Mouse (Mus musculus) kidney, embryonic 14.5 days (tissue): Measurements from ENCODE around the gene Hspa12a. TPM values are rescaled to one million over a fixed set of nuclear protein-coding genes. Genes with fewer than 3 reads are reported as not detected.
"Not testable (repeated sequence)": the region's sequence is repeated elsewhere in the genome, so short reads cannot be mapped to it uniquely, and the experiment has no call there.

Experiments
- ATAC-seq: fragments of 200-750 bp; cut with Nextera tagmentation; 2 replicates; pipeline ENCODE4 v1.8.0; 2017; ENCODE audit warnings: moderate number of reproducible peaks, mild to moderate bottlenecking, moderate TSS enrichment, moderate library complexity; ENCODE audit not compliant: low FRiP score, low TSS enrichment
- H3K27ac ChIP-seq: fragments of 300-500 bp; sonication (generic); 2 replicates; pipeline ENCODE4 v1.5.1; 2014; ENCODE audit warnings: low read depth, mild to moderate bottlenecking, low read length, moderate library complexity, mixed read lengths
- H3K27me3 ChIP-seq: fragments of 300-500 bp; sonication (generic); 2 replicates; pipeline ENCODE4 v1.6.1; 2014; ENCODE audit warnings: mild to moderate bottlenecking, low read length; ENCODE audit not compliant: control insufficient read depth, insufficient read depth
- H3K36me3 ChIP-seq: fragments of 300-500 bp; sonication (generic); 2 replicates; pipeline ENCODE4 v1.6.1; 2014; ENCODE audit warnings: low read length, mixed read lengths; ENCODE audit not compliant: control insufficient read depth, insufficient read depth
- H3K4me1 ChIP-seq: fragments of 300-500 bp; sonication (generic); 2 replicates; pipeline ENCODE4 v1.6.1; 2014; ENCODE audit warnings: low read length, mixed read lengths; ENCODE audit not compliant: control insufficient read depth, insufficient read depth
- H3K4me2 ChIP-seq: fragments of 300-500 bp; sonication (generic); replicated peaks from 2 replicates; pipeline ENCODE4 v1.6.1; 2014; ENCODE audit warnings: low read depth, mild to moderate bottlenecking, low read length
- H3K4me3 ChIP-seq: fragments of 300-500 bp; sonication (generic); 2 replicates; pipeline ENCODE4 v1.5.1; 2014; ENCODE audit warnings: mild to moderate bottlenecking, low read length
- H3K9ac ChIP-seq: fragments of 300-500 bp; sonication (generic); 2 replicates; pipeline ENCODE4 v1.6.1; 2014; ENCODE audit warnings: low read depth, mild to moderate bottlenecking, low read length, moderate library complexity
- H3K9me3 ChIP-seq: fragments of 300-500 bp; sonication (generic); 2 replicates; pipeline ENCODE4 v1.6.1; 2016; ENCODE audit warnings: low read length; ENCODE audit not compliant: control insufficient read depth
- WGBS: fragments of 180-500 bp; shearing (Covaris S2); extraction: QIAGEN DNeasy Blood & Tissue Kit; methylation state at CpG from one replicate; pipeline ENCODE4 v1.1.7; 2014; 5-methylcytosine and 5-hydroxymethylcytosine counted together
- polyA plus RNA-seq: library from polyadenylated mRNA; unstranded; fragments of >200 nt; fragmentation: Nextera tagmentation; extraction: Ambion mirVana; gene quantifications from 2 replicates; pipeline ENCODE4 v1.2.1, GENCODE M21; 2014

Gene Hspa12a
- polyA plus RNA-seq, 1 experiment from 2014 or later = 9.5 TPM

DNA sequence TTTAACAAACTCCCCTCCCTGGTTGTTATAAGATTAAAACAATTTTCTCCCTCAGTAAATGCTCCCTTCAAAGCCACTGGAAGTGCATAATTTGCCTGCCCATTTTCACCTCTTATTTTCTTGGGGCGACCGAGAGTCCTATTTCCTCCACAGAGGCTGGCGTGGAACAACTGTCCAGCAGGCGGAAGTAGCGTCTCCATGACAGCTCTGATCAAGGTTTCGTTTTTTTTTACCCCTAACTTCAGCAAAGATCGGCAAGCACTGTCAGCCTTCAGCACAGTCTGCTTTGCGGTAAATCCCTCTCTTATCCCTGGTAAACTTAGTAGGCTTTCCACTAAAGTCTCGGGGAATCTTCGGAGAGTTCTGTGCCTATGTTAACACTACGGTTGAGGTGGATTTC, 24.9 kb downstream of the Hspa12a start:
- H3K9ac ChIP-seq = no peak overlapping the region
- no peaks in the 10 kb centered on the region for H3K9me3 ChIP-seq
- peak overlapping the region; percentile 12 for H3K4me3 ChIP-seq
- peaks cover 3% of the 10 kb centered on the region; the same call in 1 of the 2 replicates for H3K27me3 ChIP-seq
- H3K36me3 ChIP-seq = no peaks in the 10 kb centered on the region
- H3K27ac ChIP-seq = no peak overlapping the region
- H3K4me2 ChIP-seq = peak overlapping the region; percentile 29; the same call in 1 of the 2 replicates
- ATAC-seq = no peak
- no peaks in the 10 kb centered on the region; the same call in 1 of the 2 replicates for H3K4me1 ChIP-seq
- WGBS = 14% methylated on average over 11 of the region's 11 CpGs

DNA sequence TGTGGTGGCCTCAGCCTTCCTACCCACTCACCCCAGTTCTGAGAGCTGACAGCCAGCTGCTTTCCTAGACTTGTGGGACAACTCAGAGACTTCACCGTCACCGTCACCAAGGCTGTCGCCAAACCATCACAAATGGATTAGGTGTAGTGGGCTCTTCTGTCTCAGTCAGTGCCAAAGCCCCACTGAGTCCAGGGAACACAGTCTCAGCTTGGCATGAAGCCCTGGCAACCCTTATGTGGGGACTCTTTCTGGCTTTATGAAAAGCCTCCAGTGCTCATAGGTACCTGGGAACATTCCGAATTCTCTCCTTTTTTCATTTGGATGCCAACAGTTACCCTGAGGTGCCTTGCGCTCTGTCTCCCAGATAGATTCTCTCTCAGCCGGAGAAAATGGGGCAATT, 30.2 kb downstream of the Hspa12a start:
- Histone ChIP-seq H3K27me3 (peaks cover 9% of the 10 kb centered on the region; the same call in 1 of the 2 replicates), H3K9me3 (no peaks in the 10 kb centered on the region), H3K4me1 (no peaks in the 10 kb centered on the region), H3K36me3 (no peaks in the 10 kb centered on the region), H3K4me2 (no peak overlapping the region), H3K9ac (no peak overlapping the region), H3K27ac (no peak overlapping the region), H3K4me3 (no peak overlapping the region)
- WGBS = 91% methylated on average over 6 of the region's 6 CpGs
- ATAC-seq = no peak

DNA sequence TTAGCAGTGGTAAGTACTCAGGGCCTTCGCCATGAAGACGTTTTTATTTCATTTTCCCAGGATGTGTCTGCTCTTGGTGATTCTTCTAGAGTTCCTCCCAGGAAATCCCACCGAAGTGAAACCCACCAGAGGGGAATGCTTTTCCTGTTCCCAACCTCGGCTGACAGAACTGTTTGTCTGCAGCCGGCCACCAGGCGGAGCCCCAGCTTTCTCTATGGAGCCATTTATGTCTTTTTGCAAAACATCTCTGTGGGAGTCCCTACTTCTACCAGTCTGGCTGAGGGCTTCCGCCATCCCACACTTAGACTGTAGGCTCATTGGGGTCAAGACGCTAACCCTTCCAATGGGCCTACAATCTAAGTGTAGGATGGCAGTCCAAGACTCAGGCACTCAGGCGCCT, 32.1 kb downstream of the Hspa12a start:
- Histone ChIP-seq H3K4me2 (peak overlapping the region; percentile 49), H3K27ac (no peak overlapping the region), H3K4me3 (peak overlapping the region; percentile 31), H3K36me3 (no peaks in the 10 kb centered on the region), H3K27me3 (peaks cover 6% of the 10 kb centered on the region; the same call in 1 of the 2 replicates), H3K9me3 (no peaks in the 10 kb centered on the region), H3K9ac (peak overlapping the region; percentile 19; the same call in 1 of the 2 replicates), H3K4me1 (no peaks in the 10 kb centered on the region)
- 9% methylated on average over 9 of the region's 9 CpGs for WGBS
- ATAC-seq = peak; percentile 67

DNA sequence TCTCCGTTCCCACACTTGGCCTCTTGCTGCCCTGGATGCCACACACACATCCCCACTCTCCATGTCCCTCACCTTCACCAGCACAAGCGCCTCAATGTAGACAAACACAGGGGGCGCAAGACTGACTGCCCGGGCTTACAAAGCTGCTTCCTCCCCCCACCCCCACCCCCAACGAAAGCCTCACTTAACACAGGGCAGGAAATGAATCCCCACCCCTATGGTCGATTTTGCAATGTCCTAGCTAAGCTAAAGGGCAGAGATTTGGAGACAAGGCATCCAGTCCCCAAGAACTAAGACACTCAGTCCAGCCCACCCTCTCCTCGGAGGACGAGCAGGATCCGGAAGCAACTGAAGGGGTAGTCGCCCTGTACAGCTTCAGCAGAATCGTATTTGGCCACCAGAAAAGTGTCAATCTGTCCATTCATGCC, 32.5 kb downstream of the Hspa12a start:
- ATAC-seq = peak; percentile 63
- no peaks in the 10 kb centered on the region for H3K4me1 ChIP-seq
- peaks cover 6% of the 10 kb centered on the region; the same call in 1 of the 2 replicates for H3K27me3 ChIP-seq
- no peak overlapping the region for H3K27ac ChIP-seq
- H3K9me3 ChIP-seq = no peaks in the 10 kb centered on the region
- no peaks in the 10 kb centered on the region for H3K36me3 ChIP-seq
- peak overlapping the region; percentile 31 for H3K4me3 ChIP-seq
- peak overlapping the region; percentile 19; the same call in 1 of the 2 replicates for H3K9ac ChIP-seq
- H3K4me2 ChIP-seq = peak overlapping the region; percentile 49
- 3% methylated on average over 11 of the region's 11 CpGs for WGBS

DNA sequence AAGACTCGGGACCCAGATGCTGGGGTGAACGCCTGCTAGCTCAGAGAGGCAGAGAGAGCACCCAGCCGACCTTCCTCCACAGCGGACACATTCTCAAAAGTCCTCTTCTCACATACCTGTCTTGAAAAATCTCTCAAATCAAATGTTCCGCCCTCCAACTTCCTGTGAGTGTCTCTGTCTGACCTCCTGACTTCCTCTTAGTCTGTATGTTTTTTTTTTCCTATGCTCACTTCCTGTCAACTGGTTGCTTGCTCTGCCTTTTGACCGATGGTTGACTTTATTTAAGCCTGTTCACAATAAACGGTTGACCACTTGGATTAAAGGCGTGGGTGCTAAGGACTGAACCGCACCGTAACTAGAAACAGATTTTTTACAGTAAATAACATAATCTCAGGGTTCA, 35.4 kb downstream of the Hspa12a start:
- peaks cover 6% of the 10 kb centered on the region; the same call in 1 of the 2 replicates for H3K27me3 ChIP-seq
- H3K4me2 ChIP-seq = no peak overlapping the region
- H3K9ac ChIP-seq = no peak overlapping the region
- H3K4me1 ChIP-seq = peaks cover 4% of the 10 kb centered on the region; the same call in 1 of the 2 replicates
- no peak for ATAC-seq
- no peaks in the 10 kb centered on the region for H3K9me3 ChIP-seq
- 70% methylated on average over 10 of the region's 10 CpGs for WGBS
- H3K4me3 ChIP-seq = no peak overlapping the region
- H3K36me3 ChIP-seq = no peaks in the 10 kb centered on the region
- no peak overlapping the region for H3K27ac ChIP-seq

DNA sequence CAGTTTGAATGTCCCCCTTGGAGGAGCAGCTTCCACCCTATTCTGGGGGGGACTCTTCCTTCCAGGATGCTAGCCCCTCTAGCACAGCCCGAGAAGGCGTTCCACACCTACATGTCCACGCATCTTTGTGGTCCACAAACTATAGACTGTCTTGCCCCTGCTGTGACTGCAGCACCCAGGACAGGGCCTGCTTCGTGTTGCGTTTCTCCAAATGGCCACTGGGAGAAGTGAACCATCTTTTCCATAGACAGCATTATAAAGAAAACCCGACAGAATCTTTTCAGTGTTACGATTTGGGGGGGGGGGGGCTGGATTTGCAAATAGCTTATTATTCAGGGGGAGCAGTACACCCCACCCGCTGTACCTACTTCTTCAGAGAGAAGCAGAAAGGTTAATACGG, 36.8 kb downstream of the Hspa12a start:
- no peaks in the 10 kb centered on the region for H3K36me3 ChIP-seq
- H3K4me2 ChIP-seq = no peak overlapping the region
- H3K9me3 ChIP-seq = no peaks in the 10 kb centered on the region
- 48% methylated on average over 9 of the region's 9 CpGs for WGBS
- no peak overlapping the region for H3K27ac ChIP-seq
- ATAC-seq = no peak
- H3K9ac ChIP-seq = no peak overlapping the region
- H3K4me1 ChIP-seq = peaks cover 4% of the 10 kb centered on the region; the same call in 1 of the 2 replicates
- H3K27me3 ChIP-seq = no peaks in the 10 kb centered on the region
- no peak overlapping the region for H3K4me3 ChIP-seq

DNA sequence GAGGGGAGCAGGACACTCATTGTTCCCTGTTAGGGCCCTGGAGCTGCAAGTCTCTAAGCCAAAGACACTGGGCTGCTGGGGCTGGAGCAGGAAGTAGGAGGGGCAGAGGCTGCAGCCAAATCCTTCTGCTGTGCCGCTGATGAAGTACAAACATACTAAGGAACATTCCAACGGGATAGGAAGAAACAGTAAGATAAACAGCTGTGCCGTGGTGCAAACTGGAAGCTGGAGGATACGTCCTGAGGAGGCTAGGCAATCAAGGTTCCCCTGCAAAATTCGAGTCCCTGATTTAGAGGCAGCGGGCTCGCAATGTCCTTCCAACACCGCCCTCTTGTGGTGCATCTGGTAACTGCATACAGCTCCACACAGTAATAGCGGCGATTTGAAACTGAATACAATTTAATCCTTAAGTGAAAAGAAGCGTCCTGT, 39.5 kb downstream of the Hspa12a start:
- H3K4me3 ChIP-seq = peak overlapping the region; percentile 25
- H3K4me2 ChIP-seq = peak overlapping the region; percentile 47
- no peak overlapping the region for H3K27ac ChIP-seq
- under 1% methylated on average over 11 of the region's 11 CpGs for WGBS
- H3K27me3 ChIP-seq = no peaks in the 10 kb centered on the region
- no peaks in the 10 kb centered on the region for H3K9me3 ChIP-seq
- ATAC-seq = peak; percentile 76
- H3K36me3 ChIP-seq = no peaks in the 10 kb centered on the region
- peaks cover 4% of the 10 kb centered on the region; the same call in 1 of the 2 replicates for H3K4me1 ChIP-seq
- 0 out of 2 replicates have a peak overlapping the region, but pooled peaks have one; percentile 18 for H3K9ac ChIP-seq

DNA sequence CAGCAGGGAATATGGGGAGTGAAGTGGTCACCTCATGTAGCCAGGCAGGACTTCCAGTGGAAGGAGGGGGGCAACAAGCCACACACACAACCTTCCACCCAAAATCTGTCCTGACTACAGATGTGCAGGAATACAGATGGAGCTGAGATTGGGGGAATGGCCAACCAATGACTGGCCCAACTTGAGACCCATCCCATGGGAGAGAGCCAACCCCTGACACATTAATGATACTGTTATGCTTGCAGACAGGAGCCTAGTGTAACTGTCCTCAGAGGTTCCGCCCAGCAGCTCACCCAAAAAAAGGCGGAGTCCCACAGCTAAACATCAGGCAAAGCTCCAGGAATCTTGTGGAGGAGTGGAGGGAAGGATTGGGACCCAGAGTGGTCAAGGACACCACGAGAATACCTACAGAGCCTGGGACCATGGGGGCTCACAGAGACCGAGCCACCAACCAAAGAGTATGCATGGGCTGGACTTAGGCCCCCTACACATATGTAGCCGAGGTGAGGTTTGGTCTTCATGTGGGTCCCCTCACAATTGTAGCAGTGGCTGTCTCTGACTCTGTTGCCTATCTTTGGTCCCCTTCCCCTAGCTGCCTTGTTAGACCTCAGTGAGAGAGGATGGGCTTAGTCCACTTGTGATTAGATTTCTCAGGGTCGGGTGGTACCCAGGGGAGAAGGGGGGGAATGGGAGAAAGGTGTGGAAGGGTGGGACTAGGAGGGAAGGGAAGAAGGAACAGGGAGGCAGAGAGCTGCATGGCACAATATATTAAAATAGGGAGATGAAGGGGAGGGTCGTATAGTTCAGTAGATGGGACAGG, 40.2 kb downstream of the Hspa12a start:
- peak; percentile 41; the same call in 1 of the 2 replicates for ATAC-seq

DNA sequence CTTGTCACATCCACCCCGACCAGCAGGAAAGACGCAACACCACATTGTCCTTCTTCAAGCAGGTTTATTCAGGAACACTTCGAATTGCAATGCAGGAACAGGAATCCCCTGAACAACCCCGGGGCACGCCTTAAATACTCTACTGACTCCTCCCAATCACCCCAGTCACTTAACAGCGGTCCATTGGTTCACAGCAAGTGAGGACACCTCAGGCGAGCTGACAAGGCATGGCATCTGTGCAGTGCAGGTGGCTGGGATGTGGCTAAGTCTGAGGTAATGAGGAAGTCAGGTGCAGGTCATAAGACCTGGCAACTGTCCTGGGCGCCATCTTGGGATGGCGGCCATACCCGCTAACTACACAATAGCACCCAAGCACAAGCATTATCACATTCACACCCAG, 43.0 kb downstream of the Hspa12a start:
- not testable (repeated sequence) for H3K9me3 ChIP-seq, H3K27me3 ChIP-seq, H3K9ac ChIP-seq, H3K4me1 ChIP-seq, H3K27ac ChIP-seq, H3K4me3 ChIP-seq, H3K4me2 ChIP-seq, ATAC-seq, H3K36me3 ChIP-seq
- 92% methylated on average over 10 of the region's 10 CpGs for WGBS

More for the DNA sequence above, 40.2 kb downstream of the Hspa12a start:
- Histone ChIP-seq H3K9me3 (no peaks in the 10 kb centered on the region), H3K36me3 (no peaks in the 10 kb centered on the region), H3K4me2 (peak overlapping the region; percentile 47), H3K9ac (0 out of 2 replicates have a peak overlapping the region, but pooled peaks have one; percentile 18), H3K27me3 (no peaks in the 10 kb centered on the region), H3K4me3 (peak overlapping the region; percentile 25), H3K27ac (0 out of 2 replicates have a peak overlapping the region, but pooled peaks have one; percentile 37), H3K4me1 (peaks cover 4% of the 10 kb centered on the region; the same call in 1 of the 2 replicates)
- WGBS = 64% methylated on average over 7 of the region's 7 CpGs
